Mouse (Mus musculus): ENCODE measurements at regions not wholly inside any gene's neighbourhood (a gene's known extent, or its start where the extent isn't known, plus 50 kb on each side); places are given as distances from the start of the nearest gene placed in this dataset.

DNA sequence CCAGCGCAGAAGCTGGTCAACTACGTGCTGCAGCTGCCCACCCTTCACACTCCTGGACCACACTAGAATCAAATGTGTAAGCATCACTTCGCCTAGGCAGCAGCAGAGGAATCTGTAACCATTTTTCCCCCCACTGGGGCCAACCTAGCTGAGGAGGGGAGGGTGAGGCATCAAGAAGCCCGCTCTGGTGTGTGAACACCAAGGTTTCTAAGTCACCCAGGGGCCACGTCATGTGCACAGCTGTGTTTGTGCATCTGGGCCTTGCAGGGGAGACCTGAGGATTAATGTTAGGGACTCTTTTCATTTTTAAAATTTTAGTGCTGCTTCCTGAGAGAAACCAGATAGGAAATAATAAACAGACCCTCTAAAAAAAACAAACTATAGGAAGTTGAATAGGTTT is 321.8 kb downstream of the Rnd3 start:
- no peak for DNase-seq

DNA sequence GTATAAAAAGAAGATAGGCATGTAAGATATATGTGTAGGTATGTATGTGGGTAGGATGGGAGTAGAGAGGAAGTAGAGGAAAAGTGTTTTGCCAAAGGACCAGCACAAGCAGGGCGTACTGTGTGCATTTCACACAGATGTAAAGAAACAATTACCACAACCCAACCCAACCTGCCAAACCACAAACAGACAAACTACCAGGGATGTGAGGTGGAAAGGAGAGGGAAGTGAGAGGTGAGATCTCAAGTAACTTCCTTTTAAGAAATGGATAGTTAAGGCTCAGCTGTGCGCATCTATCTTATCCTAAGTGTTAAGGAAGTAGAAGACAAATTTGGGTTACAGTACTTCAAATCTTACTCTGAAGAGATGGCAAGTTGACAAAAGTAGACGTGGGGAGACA is 322.4 kb downstream of the Rnd3 start:
- DNase-seq: no peak

DNA sequence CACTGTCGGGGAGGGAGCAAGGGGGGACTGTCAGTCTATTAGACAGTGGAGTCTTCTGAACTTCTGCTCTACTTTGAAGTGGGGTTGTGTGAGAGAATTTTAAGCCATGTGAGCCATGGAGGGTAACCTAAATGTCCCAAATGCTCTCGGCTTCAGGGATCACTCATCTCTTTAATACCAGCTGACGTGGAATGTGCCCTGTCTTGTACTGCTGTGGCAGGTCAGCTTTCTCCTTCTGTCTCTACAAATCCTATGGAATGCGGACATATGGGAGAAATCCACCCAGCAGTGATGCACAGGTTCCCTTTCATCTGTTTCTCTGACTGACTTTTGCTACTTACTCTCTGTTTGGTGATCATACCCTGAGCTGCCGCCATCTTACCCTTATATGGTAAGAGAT is 323.3 kb downstream of the Rnd3 start:
- no peak for DNase-seq

DNA sequence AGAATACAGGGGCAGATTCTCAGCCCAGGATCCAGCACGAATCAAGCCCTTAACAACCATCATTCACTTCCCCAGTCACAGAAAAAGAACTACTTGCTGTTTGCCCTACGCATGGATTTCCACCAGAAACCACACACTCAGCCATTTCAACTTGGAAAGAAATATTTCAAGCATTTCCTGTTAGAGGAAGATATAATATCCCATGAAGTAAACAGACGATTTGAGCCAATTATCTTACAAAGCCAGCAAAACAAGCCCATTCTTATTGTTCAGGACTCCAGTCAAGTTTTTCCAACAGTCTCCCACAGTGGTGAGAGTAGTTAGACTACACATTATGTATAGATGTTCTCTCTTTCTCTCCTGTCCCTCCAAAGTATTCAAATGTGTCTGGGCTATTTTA is 324.1 kb downstream of the Rnd3 start:
- peak; percentile 23 for DNase-seq

DNA sequence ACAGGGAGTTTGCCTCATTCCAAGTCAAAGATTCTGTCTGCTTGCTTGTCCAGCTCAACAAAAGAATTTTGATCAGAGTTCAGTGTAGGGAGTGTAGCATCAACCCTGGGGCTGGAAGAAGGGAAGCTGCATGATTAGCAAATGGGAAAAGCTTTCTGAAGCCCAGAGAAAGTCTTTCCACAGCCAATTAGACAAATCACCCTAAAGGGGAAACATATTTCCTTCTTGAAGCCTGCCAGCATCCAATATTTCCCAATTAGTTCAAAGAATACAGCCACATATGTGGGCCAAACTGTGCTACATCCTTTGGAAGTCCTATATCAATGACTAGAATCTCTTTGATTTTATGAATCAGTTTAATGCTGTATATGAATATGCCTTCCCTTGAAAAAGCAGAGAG is 326.2 kb downstream of the Rnd3 start:
- no peak for DNase-seq

DNA sequence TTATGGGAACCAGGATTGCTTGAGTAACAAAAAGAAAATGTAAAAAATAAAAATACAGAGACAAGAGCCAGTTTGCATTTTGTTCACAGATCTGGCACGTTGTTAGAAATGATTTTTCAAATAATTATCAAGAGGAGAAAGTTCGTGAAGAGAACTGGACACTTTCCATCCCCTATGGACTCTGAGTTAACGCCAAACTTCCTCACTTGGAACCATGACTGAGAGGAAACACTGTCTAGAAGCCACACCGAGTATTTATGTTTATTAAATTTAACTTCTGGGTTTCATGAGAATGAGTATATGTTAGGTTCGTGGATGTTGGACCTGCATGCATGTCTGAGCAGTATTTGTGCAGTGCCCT is 329.6 kb downstream of the Rnd3 start:
- DNase-seq: no peak

DNA sequence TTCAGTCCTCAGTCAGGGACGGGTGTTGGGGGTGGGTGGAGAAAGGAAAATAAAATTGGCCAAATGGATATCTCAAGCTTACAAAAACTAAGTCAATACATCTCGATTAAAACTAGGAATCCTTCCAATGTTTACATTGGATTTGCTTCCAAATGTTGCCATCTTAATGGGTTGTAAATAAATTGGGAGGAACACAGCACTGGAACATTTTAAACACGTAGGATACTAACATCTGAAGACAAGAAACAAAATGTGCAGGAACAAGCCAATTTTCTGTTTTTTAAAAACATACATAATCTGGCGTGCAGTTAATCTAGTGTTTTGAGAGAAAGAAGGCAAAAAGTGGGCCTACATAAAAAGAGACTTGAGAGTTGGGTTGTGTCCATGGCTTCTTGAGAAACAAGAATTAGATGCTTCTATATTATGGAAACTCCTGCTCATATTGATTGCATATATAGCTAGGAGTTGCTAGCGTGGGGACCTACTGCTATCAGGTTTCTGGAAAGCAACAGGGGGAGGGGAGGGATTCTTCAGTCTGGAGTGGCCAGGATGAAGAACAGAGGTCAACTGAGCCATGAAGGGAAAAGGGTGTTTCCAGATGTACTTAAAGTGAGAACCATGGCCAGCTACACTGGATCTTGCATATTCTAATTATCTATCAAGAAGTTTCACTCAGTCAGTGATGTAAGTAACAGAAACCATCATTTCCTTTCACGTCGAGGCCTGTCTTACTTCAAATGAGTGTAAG is 330.2 kb downstream of the Rnd3 start:
- DNase-seq: no peak

DNA sequence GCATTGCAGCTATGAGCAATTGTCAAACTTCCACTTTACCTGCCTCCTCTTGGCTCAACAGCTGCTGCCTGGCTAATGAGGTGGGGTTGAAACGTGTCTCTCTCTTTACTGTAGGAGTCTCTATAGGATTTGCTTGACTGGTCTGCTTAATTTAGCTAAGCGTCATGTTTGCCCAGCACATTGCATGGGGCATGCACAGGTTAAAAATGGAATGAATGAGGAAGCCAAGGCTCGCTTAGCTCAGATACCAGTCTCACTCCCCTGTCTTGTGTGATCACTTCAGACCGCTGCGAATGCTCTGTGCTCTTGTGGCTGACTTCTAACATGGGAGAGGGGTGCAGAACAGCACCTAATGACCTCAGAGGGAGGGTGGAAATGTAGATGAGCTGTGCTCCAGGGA is 332.5 kb downstream of the Rnd3 start:
- DNase-seq: no peak

DNA sequence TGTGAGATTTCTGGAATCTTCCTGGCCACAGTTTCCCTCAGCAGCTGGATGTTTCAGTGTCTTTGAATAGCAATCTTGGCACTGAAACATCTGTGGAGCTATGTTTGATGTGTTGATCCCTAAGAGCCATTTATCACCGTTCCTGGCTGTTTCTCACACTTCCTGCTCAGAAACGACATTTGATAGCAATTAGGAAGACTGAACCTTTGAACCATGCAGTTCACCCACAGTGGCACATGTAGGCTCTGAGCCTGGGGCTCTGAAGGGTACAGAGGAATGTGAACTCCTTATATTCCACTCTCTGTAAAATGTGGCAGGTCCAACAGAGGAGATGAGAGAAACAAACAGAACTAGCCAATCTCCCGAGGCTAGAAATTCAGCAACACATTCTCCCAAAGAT is 333.4 kb downstream of the Rnd3 start:
- DNase-seq: no peak

DNA sequence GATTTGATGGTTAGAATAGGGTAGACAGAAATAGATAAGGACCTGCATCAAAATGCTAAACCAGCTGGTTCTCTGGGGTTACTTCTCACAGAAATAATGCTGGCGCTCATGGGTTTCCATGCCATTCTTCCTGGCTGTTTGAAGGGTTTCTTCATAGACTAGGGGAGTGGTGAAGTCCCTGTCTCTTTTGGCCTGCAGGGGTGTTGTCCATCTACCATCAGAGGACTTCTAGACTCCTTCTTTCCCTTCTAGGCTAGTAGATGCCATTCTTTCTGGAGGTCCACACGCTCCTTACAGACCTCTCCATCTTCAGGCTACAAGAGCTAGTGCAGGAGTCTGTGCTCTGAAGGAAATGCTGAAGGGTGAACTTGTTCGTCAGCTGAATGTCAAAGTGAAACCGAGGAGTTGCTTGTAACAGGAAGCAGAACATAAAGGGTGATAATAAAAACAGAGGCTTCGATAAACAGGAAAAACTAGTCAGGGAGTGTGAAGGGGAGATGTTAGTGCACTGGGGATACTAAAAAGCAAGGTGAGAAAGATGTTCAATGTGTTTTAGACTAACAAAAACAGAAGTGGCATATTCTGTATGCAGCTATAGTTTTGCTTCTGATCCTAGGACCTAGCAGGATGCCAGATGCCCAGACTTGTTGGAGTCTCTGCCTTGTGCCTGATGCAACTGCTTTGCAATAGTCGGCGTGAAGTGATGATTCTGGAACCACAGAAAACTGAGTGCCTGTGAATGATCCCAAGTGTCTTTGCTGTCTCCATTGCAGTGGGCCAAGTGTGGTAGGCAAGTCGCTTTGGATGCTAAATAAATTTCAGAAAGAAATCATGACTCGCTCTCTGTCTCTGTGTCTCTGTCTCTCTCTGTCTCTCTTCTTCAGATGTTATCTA is 335.1 kb downstream of the Rnd3 start:
- DNase-seq: no peak

DNA sequence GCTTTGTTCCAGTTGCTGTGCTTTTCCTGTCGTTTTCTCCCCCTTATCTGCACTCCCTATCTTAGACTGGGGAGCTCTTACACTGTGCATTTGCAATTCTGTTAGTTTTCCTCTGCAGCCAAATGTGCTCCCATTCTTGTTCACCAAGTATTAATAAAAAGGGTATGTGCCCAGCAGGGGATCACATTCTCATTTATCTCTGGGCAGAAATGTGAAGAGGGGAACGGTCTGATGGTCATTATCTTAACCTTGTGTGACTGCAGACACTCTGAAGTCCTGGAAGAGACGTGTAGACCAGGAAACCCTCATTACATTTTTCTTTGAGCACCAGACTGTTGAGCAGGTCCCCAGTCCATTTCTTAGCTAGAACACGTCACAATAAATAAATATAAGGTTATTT is 336.6 kb downstream of the Rnd3 start:
- DNase-seq: no peak

DNA sequence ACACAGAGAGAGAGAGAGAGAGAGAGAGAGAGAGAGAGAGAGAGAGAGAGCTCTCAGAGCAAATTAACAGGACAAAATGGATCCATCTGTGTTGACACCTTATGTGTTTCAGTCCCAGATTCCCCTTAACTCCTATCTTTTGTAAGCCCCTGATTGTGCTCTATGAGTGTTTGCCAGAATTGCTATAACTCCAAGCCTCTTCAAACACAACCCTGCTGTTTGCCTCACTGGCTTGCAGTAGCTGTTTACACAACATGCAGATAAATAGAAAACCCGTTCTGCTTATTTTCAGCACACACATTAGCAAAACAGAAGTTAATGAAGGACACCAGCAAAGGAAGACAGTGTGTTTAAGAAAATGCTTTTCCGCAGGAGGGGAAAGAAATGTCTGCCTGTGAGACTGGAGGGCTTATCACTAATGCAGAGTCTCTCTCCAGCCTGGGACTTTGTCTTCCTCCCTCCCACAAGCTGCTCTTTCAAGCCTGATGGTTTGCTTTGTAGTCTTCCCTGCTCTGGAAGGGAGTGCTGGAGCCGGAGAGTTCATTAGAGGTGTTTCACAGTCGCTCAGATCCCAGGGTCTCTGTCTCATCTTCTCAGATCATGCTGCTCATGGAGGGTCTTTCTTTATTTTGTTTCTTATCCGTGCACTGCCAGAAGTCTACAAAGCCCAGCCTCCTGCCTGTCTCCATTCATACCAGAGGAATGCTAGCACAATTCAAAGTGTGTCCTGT is 338.4 kb downstream of the Rnd3 start:
- DNase-seq: no peak

DNA sequence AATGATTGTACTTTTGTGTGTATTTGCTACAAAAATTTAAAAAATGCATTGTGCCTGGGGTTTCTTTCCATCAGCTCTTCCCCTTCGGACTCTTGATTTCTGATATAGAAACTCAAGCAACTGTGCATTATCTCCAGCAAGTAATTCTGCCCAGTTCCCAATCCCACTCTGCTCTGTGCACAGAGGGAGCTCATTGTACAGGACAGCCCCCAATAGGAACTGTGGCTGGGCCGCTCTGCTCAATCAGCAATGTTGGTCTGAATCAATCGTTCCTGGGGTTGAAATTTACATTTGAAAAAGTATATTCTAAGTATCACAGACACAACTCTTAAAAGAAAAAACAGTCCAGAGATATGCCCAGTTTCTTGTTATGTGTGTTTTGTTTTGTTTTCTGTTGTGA is 339.1 kb downstream of the Rnd3 start:
- DNase-seq: no peak

DNA sequence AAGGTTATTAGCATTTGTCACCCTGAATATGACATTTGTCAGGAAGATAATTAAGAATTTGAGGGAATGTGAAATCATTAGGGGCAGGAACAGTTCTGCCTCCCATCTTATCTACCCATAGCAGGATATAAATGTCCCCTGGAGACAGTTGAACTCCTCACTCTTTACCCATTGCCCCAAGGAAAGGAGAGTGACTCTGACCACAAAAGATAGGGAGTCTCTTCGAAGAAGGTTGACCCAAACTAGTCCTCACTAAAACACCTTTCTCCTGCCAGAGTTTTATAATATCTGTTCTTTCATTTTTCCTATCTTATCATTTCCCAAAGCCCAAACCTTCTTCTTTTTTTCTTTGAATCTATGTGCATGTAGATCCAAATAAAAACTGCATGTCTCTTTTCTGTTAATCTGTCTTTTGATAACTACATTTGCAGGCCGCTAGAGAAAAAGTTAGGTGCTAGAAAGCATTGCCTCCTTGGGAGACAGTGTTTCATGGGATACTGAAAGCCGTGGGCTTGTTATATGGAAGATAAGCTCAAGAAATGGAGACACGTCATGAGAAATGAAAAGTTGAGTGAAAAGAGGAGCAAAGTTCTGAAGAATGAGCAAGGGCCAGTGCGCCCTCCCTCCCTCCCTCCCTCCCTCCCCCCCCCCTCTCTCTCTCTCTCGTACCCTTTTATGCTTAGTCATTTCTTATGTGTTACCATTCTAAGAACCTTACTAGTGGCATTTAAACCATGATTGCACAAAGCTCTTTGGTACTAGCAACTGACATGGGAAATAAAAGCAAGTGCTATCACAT is 341.6 kb downstream of the Rnd3 start:
- DNase-seq: no peak

DNA sequence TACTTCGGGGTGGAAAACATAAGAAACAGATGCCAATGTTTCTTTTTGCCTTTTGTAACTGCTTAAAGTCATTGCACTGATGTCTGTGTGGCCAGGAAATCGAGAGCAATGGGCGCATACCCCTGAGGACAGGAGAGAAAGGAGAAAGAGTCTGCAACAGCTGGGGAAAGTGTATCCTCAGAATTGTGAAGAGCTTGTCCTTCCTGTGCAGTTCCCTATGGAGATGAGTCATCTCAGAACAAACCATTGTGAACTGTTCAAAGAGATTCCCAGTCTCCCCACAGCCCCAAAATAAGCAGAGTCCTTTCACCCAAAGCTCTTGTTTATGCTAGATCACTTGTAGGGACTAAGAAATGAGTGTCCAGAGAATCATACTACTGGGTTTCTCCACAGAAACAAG is 343.3 kb downstream of the Rnd3 start:
- DNase-seq: no peak

DNA sequence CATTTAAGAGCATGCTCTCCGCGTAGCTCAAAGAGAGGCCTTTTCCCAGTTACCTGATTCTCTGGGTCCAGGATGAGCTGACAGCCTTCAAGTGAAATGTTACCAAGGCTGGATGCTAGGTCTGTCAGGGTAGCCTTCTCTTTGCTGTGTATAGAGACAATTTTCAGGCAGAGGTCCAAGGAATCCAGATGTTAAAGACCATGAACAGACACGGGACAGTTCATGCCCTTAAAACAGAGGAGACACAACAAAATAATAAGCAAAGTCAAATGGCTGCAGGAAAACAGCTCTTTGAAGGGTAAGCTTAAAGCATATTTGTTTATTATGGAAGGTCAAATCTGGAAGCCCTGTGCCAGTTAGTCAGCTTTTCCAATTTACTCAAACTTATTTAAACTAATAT is 352.8 kb downstream of the Rnd3 start:
- no peak for DNase-seq

DNA sequence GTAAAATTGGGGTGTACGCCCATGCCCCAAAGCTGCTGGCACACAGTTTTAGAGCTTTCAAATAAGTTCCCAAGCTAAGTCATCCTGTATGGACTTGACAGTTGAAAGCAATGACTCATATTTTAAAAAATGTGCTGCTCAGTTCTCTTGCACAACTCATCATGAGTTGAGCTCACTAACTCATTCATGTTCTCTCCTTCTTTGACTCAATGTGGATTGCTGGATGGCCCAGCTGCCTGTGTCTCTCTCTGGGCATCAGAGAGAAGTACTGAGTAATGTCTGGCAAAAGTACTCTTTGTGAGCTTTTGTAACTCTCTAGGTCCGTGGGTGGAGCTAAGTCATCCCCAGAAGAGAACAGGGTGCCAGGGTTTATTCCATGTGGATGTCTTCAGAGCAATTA is 355.3 kb downstream of the Rnd3 start:
- DNase-seq: no peak

DNA sequence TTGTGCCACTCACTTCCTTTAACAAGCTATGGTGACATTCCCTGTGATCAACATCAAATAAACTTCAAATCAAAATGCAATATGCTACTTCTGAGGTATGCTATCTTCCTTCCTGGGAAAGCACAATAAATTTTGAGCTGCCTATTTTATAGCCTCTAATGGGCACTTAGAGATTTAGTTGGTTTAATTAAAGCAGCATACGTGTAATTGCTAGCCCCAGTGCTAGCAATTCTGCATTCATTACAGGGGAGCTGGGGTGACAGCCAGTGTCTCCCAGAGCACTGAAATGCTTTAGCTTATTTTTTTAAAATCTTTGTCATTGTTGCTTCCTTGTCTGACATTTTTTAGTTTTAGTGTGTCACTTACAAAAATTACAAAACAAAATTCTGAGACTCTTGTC is 355.8 kb downstream of the Rnd3 start:
- DNase-seq: no peak

DNA sequence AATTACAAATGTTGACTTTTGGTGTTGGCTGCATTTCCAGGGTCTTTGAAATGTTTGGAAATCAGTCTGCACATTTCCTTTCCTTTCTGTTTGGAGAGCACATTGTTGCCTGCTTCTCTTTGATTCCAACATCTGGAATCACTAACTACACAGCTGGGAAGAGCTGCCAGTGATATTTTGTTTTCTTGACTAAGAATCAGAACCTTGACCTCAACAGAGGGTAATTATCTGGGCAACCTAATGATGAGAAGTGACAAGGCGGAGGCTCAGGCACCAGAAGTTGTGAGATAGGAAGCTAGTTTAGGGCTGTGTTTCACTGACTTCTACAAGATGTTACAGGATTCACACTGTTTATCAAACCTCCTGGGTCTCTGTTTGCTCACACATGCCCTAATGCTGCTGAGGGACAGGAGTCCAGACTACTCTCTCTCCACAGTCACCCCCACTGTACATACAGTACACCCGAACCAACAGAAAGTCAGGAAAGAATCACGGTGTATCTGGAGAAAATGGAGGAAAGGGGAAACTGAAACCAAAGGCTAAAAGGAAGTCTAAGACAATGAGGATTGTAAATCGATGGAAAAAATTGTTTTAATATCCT is 359.8 kb downstream of the Rnd3 start:
- DNase-seq: peak; percentile 21

DNA sequence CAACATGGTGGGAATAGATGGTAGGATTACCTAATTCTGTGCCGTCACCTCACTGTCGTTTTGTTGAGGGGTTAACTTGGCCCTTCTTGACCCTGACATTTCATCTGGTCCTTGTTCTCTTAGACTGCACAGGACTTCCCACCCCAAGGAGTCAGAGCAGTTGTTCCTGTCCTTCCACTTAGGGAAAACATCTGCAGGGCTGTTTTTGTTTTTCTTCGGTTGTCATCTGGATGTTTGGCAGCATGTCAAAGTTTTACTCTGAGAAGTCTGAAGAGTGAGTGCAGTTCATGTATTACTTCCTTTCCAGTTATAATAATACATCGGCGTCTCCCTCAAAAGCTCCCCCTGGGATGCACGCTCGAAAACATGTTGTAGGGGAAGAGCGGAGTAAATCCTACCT is 376.8 kb downstream of the Rnd3 start:
- DNase-seq: peak; percentile 39

DNA sequence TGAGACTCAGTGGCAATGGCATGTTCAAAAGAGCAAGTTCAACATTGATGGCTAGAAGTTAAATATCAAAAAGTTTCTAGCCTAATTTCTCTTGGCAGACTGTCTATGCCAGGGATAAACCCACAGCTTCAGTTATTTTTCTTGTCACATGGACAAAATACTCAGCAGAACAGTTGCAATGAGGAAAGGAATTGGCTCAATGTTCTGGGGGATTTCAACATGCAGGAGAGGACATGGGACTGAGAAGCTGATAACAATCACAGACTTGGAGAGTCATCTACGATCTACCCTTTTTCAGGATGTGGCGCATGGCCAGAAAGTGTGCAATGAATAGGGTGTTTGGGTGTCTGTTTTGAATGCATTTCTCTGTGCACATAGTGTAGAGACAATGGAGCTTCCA is 389.9 kb downstream of the Rnd3 start:
- no peak for DNase-seq

DNA sequence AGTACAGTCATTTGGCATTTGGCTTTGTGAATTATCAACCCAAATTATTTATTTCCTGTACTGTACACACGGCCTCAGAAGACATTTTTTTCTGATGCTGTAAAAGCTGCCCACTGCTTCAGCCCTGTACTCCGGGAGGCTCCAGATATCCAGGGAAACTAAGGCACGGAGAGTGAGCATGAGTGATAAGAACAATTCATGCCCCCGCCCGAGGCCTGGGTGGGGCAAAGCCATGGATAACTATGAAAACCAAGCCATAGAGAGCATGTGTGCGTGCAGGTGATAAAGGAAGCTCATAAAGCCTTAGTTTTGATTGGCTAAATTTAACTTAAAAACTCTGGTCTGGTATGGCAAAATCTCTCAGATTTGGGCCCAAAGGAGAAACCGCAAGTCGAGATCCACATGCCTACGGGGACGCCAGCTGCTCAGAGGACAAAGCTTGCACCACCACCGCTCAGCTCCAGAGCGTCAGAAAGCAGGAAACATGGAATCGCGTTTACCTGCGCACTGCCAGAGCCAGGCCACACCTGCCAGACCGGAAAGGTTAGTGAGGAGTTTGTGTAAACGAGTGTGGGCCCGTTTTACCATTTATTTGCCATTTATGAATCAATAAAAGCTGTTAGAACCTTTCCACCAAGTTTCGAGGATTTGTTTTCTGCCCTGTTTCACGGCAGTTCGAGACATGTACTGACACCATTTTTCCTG is 390.9 kb downstream of the Rnd3 start:
- DNase-seq: no peak

All from kidney, postnatal 14 days (tissue).